Mouse (Mus musculus): ENCODE measurements around the gene Uroc1.

- TF ChIP-seq CTCF (IDR thresholded peaks at IDR 0.05; ENCODE audit: extremely low read depth, insufficient read depth, low read length): no peak
- no peak for TF ChIP-seq POLR2A (IDR thresholded peaks at IDR 0.05; ENCODE audit: extremely low read depth, insufficient read depth, low read length)
Observed at GRCm38 (mm10) chr6:90300919-90301318, 32.2 kb upstream of the Uroc1 start, which contains the start of gene BC048671.

Measured in cortical plate, adult 2 months (tissue).